Mouse (Mus musculus) ovary, postnatal 10 days (tissue): ENCODE measurements at regions not wholly inside any gene's neighbourhood (a gene's known extent, or its start where the extent isn't known, plus 50 kb on each side); places are given as distances from the start of the nearest gene placed in this dataset.

Experiments
- DNase-seq: peaks from one replicate; pipeline ENCODE4 v3.0.0; 2022; ENCODE audit warnings: low spot score

DNA sequence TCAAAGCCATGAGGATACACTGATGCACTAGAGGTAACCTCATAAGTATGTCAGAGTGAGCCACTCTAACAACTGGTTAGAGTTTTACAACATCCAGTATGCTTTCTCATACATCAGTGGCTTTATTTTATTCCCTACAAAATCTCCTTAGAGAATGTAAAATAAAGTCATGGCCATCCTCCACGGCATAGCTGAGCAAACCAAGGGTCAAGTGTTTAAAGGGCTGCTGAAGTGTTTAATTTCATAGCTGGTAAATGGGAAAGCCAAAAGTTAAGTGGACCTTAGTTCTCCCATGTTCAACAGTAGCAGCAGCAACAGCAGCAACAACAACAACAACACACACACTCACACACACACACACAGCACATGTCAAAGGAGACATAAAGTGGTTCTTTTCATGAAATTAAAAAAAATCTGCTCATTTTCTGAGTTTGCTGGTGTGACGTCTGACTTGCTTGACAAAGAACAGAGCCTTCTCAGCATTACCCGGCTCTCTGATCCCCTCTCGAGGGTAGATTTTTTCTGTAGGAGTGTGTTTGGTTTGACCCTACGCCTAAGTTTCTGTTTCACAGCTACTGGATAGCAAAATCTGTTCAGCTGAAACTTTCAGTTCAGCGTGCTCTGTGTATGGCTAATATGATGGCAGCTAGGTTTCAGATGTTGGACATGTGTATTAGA, 693.3 kb downstream of the Ttll7 start:
- DNase-seq, result no peak

GRCm38 (mm10) chr3:147542285-147542684, 690.1 kb downstream of the Ttll7 start:
- DNase-seq, result no peak

DNA sequence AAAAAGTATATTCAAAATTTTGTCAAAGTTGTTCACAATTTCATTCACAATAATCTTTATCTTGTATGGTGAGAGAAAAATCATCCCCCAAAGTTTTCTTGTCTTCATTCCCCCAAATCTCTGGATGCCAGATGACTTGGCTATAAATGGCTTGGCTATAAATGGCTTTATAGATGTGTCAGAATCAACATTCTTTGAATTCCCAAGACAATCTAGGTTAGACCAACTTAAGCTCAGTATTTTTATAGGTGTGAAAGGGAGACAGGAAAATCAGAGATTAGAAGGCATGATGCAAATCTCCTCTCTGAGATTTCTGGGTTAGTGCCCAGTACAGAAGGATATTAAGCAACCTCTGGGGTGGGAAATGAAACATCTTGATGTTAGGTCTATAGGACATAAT, 685.4 kb downstream of the Ttll7 start:
- no peak for DNase-seq

- no peak for DNase-seq
These were observed 680.0 kb downstream of the Ttll7 start for GRCm38 (mm10) chr3:147532196-147532595.

DNA sequence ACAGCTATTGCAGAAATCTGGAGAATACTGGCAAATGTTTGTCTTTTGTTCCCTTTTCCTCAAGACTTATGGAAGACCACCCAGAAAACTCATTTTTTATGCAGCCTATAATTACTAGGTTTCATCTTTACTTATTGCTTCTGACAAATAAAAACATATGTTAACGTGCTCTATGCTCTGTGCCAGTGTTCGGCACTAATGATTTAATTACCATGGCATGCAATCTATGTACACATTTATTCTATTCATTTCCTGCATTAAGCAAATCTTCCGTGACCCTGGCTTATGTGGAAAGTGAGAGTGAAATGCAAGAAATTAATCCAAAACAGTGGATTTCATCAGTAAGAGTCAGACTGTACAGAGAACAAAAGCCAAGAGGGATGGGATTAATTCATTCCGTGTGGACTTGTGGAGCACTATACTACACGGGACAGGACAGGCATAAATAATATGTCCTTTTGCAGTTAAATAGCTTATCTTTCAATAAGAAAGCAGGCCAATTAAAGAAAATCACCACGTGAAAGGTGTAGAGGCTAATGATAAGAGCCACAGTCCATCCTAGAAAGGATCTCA, 679.5 kb downstream of the Ttll7 start:
- no peak for DNase-seq
